Mouse (Mus musculus): ENCODE measurements around the gene Olfr294.

- TF ChIP-seq CTCF (IDR thresholded peaks at IDR 0.05; ENCODE audit: low read depth, low read length) (no peak), GATA1 (IDR thresholded peaks at IDR 0.05; ENCODE audit: borderline replicate concordance, low read length) (no peak), POLR2AphosphoS5 (IDR thresholded peaks at IDR 0.05; ENCODE audit: insufficient replicate concordance, low read depth, low read length) (no peak), TAL1 (conservative IDR thresholded peaks at IDR 0.05; ENCODE audit: low read depth, low read length) (no peak), GATA2 (IDR thresholded peaks at IDR 0.05; ENCODE audit: borderline replicate concordance, low read depth, low read length) (no peak)
Observed at GRCm38 (mm10) chr7:86616543-86616942, at the start of gene Olfr294.

Data from G1E (cell line).